In genomic region chr15:84074705-84075185, GRCm38 (mm10) we compare ENCODE assay signal across 10 mouse cellular contexts. TPM values are rescaled to one million over a fixed set of nuclear protein-coding genes. Genes with fewer than 3 reads are reported as not detected.
DNase-seq lines count a peak whose midpoint lies in the region; ATAC-seq and TF ChIP-seq lines count a peak whose summit lies in the region.
"Had no signal": no experiment of that assay in that cellular context is flagged by ENCODE, and none has a peak within 500 bp of the region (broad histone marks: within the 10 kb centered on the region; RNA-seq: fewer than 3 reads in every experiment).

No protein-coding gene starts in this region.

- no peak overlapping the region for H3K27ac ChIP-seq in limb, embryonic 12.5 days
- H3K27ac ChIP-seq in stomach, postnatal 0 days (replicated peaks) = no peak overlapping the region
- H3K27ac ChIP-seq: embryonic facial prominence, embryonic 12.5 days had no signal

- H3K9me3 ChIP-seq in limb, embryonic 12.5 days = no peaks in the 10 kb centered on the region
- no peaks in the 10 kb centered on the region for H3K9me3 ChIP-seq in stomach, postnatal 0 days (ENCODE audit: control insufficient read depth, low read length)
- H3K9me3 ChIP-seq: embryonic facial prominence, embryonic 12.5 days had no signal

- no peaks in the 10 kb centered on the region for H3K36me3 ChIP-seq in limb, embryonic 12.5 days
- no peaks in the 10 kb centered on the region for H3K36me3 ChIP-seq in stomach, postnatal 0 days (ENCODE audit: control insufficient read depth, insufficient read depth, low read length)
- H3K36me3 ChIP-seq: embryonic facial prominence, embryonic 12.5 days had no signal

- no peak for TF ChIP-seq EP300 in stomach, postnatal 0 days (optimal IDR thresholded peaks at IDR 0.05)

- WGBS in limb, embryonic 12.5 days = 16% methylated on average over 17 of the region's 17 CpGs
- 21% methylated on average over 17 of the region's 17 CpGs for WGBS in stomach, postnatal 0 days

- H3K4me2 ChIP-seq in limb, embryonic 12.5 days = peak overlapping the region; percentile 13; the same call in 1 of the 2 replicates
- H3K4me2 ChIP-seq in stomach, postnatal 0 days (replicated peaks; ENCODE audit: low read depth) = 0 out of 2 replicates have a peak overlapping the region, but pooled peaks have one; percentile 1
- H3K4me2 ChIP-seq: embryonic facial prominence, embryonic 12.5 days had no signal

- H3K4me3 ChIP-seq in limb, embryonic 12.5 days (replicated peaks) = no peak overlapping the region
- H3K4me3 ChIP-seq in stomach, postnatal 0 days (ENCODE audit: low read depth, low read length) = no peak overlapping the region
- H3K4me3 ChIP-seq: embryonic facial prominence, embryonic 12.5 days had no signal

- no peak for ATAC-seq in limb, embryonic 12.5 days (ENCODE audit: insufficient number of reproducible peaks, insufficient read depth, low FRiP score, low TSS enrichment, low read depth)
- ATAC-seq in stomach, postnatal 0 days (ENCODE audit: low FRiP score, low TSS enrichment) = 0 out of 2 replicates have a peak, but pooled peaks have one; percentile 11

- peak; percentile 7 to 30 for DNase-seq in adrenal gland, postnatal 36 days
- no peak for DNase-seq in adrenal gland, adult 2 months
- peak; percentile 34 for DNase-seq in right cerebral cortex, postnatal 25 days
- DNase-seq in right cerebral cortex, postnatal 36 days (ENCODE audit: low spot score in 2 of 2) = no peak
- DNase-seq in stomach, postnatal 0 days (ENCODE audit: low spot score) = peak; percentile 35
- DNase-seq in urinary bladder, postnatal 25 days (ENCODE audit: low spot score) = no peak
- no peak for DNase-seq in Muller cell, postnatal 12 days (ENCODE audit: inconsistent ontology term)

- H3K27me3 ChIP-seq in limb, embryonic 12.5 days = peaks cover 62% of the 10 kb centered on the region
- no peaks in the 10 kb centered on the region for H3K27me3 ChIP-seq in stomach, postnatal 0 days (ENCODE audit: control insufficient read depth, insufficient read depth, low read length)

- no peak overlapping the region for H3K9ac ChIP-seq in limb, embryonic 12.5 days (replicated peaks)
- H3K9ac ChIP-seq in stomach, postnatal 0 days (ENCODE audit: low read length) = no peak overlapping the region
- H3K9ac ChIP-seq: embryonic facial prominence, embryonic 12.5 days had no signal

- H3K4me1 ChIP-seq in limb, embryonic 12.5 days (replicated peaks) = peaks cover 11% of the 10 kb centered on the region
- no peaks in the 10 kb centered on the region for H3K4me1 ChIP-seq in stomach, postnatal 0 days (replicated peaks; ENCODE audit: control insufficient read depth, insufficient read depth)

- peak; percentile 36; the same call in 1 of the 2 replicates for TF ChIP-seq CTCF in stomach, postnatal 0 days (IDR thresholded peaks at IDR 0.05; ENCODE audit: low read depth)

RNA-seq across cellular contexts. Expression of gene Efcab6, which starts 9.6 kb away (rescaled TPM):
- total RNA-seq in adrenal gland, postnatal 36 days (2021) = not detected
- total RNA-seq in adrenal gland, adult 2 months (2021) = under 1 TPM in 1 of 2 experiments, not detected in 1; 0.21 TPM
- polyA plus RNA-seq in adrenal gland, adult 2 months (2012; rRNA removed) = not detected in 2 replicates
- polyA plus RNA-seq in limb, embryonic 12.5 days (2016; fragmentation: Nextera tagmentation; extraction: Ambion mirVana) = 0.08 TPM in 1 of 2 replicates, not detected in the other
- polyA plus RNA-seq in stomach, postnatal 0 days (2015; fragmentation: Nextera tagmentation; extraction: Ambion mirVana) = 0.07 and 0.22 TPM in 2 replicates

RNA-seq across cellular contexts. Expression of gene Sult4a1, which starts 30.8 kb away (rescaled TPM):
- 1 to 10 TPM; 2.7 to 3.7 TPM for total RNA-seq in adrenal gland, postnatal 36 days (2021)
- total RNA-seq in adrenal gland, adult 2 months (2021) = 1 to 10 TPM; 4.6 to 5.2 TPM
- polyA plus RNA-seq in adrenal gland, adult 2 months (2012; rRNA removed) = 4.5 and 6.6 TPM in 2 replicates
- polyA plus RNA-seq in limb, embryonic 12.5 days (2016; fragmentation: Nextera tagmentation; extraction: Ambion mirVana) = 1.9 and 2.9 TPM in 2 replicates
- polyA plus RNA-seq in stomach, postnatal 0 days (2015; fragmentation: Nextera tagmentation; extraction: Ambion mirVana) = 3.9 and 4.0 TPM in 2 replicates

RNA-seq across cellular contexts. Expression of gene Pnpla5, which starts 48.2 kb away (rescaled TPM):
- total RNA-seq in adrenal gland, postnatal 36 days (2021) = under 1 TPM in 1 of 2 experiments, not detected in 1; 0.23 TPM
- under 1 TPM in 1 of 2 experiments, not detected in 1; 0.12 TPM for total RNA-seq in adrenal gland, adult 2 months (2021)
- 0.06 and 0.19 TPM in 2 replicates for polyA plus RNA-seq in adrenal gland, adult 2 months (2012; rRNA removed)
- polyA plus RNA-seq in limb, embryonic 12.5 days (2016; fragmentation: Nextera tagmentation; extraction: Ambion mirVana) = not detected in 2 replicates
- not detected in 2 replicates for polyA plus RNA-seq in stomach, postnatal 0 days (2015; fragmentation: Nextera tagmentation; extraction: Ambion mirVana)
- total RNA-seq: left cerebral cortex, postnatal 36 days had no signal
- polyA plus RNA-seq: embryonic facial prominence, embryonic 12.5 days had no signal

Comparison
In these comparisons a context has a peak if more than half of its experiments do, and no peak if none do; other contexts are left out.
1. DNase-seq: peak in adrenal gland, postnatal 36 days (2 of 2), right cerebral cortex, postnatal 25 days (single experiment) and stomach, postnatal 0 days (single experiment); none in adrenal gland, adult 2 months (single experiment), right cerebral cortex, postnatal 36 days (0 of 2), urinary bladder, postnatal 25 days (single experiment) and Muller cell, postnatal 12 days (single experiment).